Mouse (Mus musculus): Measurements from ENCODE around the gene Tnfrsf14.

GRCm38 (mm10) chr4:154956604-154957003 lies 28.2 kb upstream of the Tnfrsf14 start:
- TF ChIP-seq CTCF (IDR thresholded peaks at IDR 0.05; ENCODE audit: low read depth, low read length) (no peak), POLR2A (IDR thresholded peaks at IDR 0.05; ENCODE audit: borderline replicate concordance, low read depth, low read length) (no peak)

All from bone marrow macrophage, adult 2 months (primary cell).